Mouse (Mus musculus) central nervous system, embryonic 11.5 days (tissue): ENCODE data around the gene Nppc. TPM values are rescaled to one million over a fixed set of nuclear protein-coding genes. Genes with fewer than 3 reads are reported as not detected.

Source experiments
- polyA plus RNA-seq: library from polyadenylated mRNA; depleted of rRNA; stranded (reverse); fragments of >200 nt; gene quantifications from 2 replicates; pipeline ENCODE4 v1.2.3, GENCODE M21; 2012; rRNA removed

Nppc gene
- 0.29 and 1.7 TPM in 2 replicates for polyA plus RNA-seq

DNA sequence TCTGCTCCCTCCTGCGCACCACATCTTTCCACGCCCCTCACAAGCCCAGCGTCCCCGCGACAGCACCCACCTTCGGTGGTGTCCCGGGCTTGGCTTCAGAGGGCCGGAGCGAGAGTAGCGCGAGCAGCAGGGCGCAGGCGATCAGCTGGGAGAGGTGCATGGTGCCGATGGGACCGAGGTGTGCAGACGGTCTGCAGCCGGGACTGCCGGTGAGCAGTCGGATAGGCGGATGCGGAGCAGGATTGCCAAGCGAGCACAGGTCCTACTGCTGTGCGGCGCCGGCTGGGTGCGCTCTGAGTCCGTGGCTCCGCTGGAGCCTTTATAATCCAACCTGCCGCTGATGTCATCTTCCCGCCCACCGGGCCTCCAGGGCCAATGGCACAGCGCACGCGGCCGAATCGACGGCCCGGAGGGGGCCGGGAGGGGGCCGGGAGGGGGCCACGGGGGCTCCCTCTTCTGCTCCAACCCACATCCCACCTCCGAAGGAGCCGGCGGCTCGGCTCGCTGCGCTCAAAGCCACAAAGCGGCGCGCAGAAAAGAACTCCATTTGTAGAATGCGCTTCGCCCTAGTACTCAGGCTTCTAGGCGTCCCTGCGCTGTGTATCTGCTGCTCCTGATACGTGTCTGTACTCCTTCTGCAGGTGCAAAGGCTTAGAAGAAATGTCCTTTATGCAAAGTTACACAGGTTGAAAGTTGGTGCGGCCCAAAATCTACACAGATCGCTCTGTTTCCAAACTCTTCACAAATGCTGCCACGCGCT, at the start of gene Nppc:
Nppc (minus strand) TSS at position 293 of the 760 bp plus-strand sequence.

DNA sequence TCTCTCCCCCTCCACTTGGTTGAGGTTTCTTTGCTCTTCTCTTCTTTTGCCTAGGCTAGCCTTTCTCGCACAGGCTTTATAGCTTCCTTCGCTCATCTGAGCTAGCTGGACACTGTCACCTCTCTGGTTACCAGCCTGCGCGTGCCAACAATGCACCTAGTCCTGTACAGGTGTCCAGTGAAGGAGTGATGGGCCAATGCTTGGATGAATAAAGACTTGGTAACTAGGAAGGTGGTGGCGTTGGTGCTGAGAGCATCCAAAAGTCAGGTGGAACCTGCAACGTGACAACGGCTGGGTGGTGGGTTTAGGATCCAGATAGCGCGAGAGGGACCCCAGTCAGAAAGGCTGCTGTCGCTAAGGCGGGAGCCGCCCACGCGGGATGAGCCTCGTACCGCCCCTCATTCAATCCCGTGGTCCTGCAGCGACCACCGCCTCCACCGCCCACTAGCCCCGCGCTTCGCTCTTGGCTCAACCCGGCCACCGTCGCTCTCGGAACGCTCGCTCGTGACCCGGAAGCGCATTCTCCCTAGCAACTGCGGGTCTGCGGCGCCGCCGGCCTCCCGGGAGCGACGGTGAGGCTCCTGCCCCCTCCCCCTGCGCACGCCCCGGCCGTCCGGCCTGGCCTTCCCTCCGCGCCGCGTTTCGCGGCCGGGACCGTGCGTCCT, 33.1 kb upstream of the Nppc start, which contains the start of gene Dis3l2:
Dis3l2 (plus strand) TSS at position 509 of the 665 bp plus-strand sequence.

Other genes with a start within 250 kb of the Nppc start
- 0.16 TPM in 1 of 2 replicates, not detected in the other for gene Nmur1, start 244.3 kb downstream of the Nppc start, polyA plus RNA-seq
- 0.04 TPM in 1 of 2 replicates, not detected in the other for gene Tex44, start 244.2 kb downstream of the Nppc start, polyA plus RNA-seq
- 4,745 and 9,351 TPM in 2 replicates for gene Ptma, start 143.8 kb downstream of the Nppc start, polyA plus RNA-seq
- 55.6 and 63.1 TPM in 2 replicates for gene Pde6d, start 87.9 kb downstream of the Nppc start, polyA plus RNA-seq
- 51.9 and 65.0 TPM in 2 replicates for gene Cops7b, start 87.7 kb downstream of the Nppc start, polyA plus RNA-seq
- gene Dis3l2, start 33.2 kb upstream of the Nppc start, polyA plus RNA-seq, result 24.6 and 27.3 TPM in 2 replicates